Mouse (Mus musculus) midbrain, embryonic 16.5 days (tissue): ENCODE data around the gene Galnt4. TPM values are rescaled to one million over a fixed set of nuclear protein-coding genes. Genes with fewer than 3 reads are reported as not detected.

Source experiments
- ATAC-seq: fragments of 200-750 bp; cut with Nextera tagmentation; 2 replicates; pipeline ENCODE4 v1.8.0; 2017; ENCODE audit warnings: moderate TSS enrichment
- H3K27ac ChIP-seq: fragments of 300-500 bp; sonication (generic); 2 replicates; pipeline ENCODE4 v1.5.1; 2014; ENCODE audit warnings: mild to moderate bottlenecking, low read length, mixed read lengths
- H3K27me3 ChIP-seq: fragments of 300-500 bp; sonication (generic); 2 replicates; pipeline ENCODE4 v1.6.1; 2014; ENCODE audit warnings: low read depth, low read length, mixed read lengths; ENCODE audit not compliant: control insufficient read depth, insufficient read depth
- H3K36me3 ChIP-seq: fragments of 300-500 bp; sonication (generic); 2 replicates; pipeline ENCODE4 v1.6.1; 2014; ENCODE audit warnings: mild to moderate bottlenecking, low read length, moderate library complexity, mixed read lengths; ENCODE audit not compliant: control insufficient read depth, insufficient read depth
- H3K4me1 ChIP-seq: fragments of 300-500 bp; sonication (generic); 2 replicates; pipeline ENCODE4 v1.6.1; 2014; ENCODE audit warnings: mild to moderate bottlenecking, low read length, mixed read lengths; ENCODE audit not compliant: control insufficient read depth, insufficient read depth
- H3K4me2 ChIP-seq: fragments of 300-500 bp; sonication (generic); 2 replicates; pipeline ENCODE4 v1.6.1; 2014; ENCODE audit warnings: mild to moderate bottlenecking, low read length, mixed read lengths
- H3K4me3 ChIP-seq: fragments of 300-500 bp; sonication (generic); 2 replicates; pipeline ENCODE4 v1.5.1; 2014; ENCODE audit warnings: low read depth, mild to moderate bottlenecking, low read length, moderate library complexity, mixed read lengths
- H3K9ac ChIP-seq: fragments of 300-500 bp; sonication (generic); 2 replicates; pipeline ENCODE4 v1.6.1; 2014; ENCODE audit warnings: low read depth, low read length, mixed read lengths
- H3K9me3 ChIP-seq: fragments of 300-500 bp; sonication (generic); replicated peaks from 2 replicates; pipeline ENCODE4 v1.6.1; 2014; ENCODE audit warnings: mild to moderate bottlenecking, low read length, mixed read lengths; ENCODE audit not compliant: control insufficient read depth, poor library complexity, severe bottlenecking
- WGBS: fragments of 180-500 bp; shearing (Covaris S2); extraction: QIAGEN DNeasy Blood & Tissue Kit; methylation state at CpG from one replicate; pipeline ENCODE4 v1.1.7; 2014; 5-methylcytosine and 5-hydroxymethylcytosine counted together
- polyA plus RNA-seq: library from polyadenylated mRNA; unstranded; fragments of >200 nt; fragmentation: Nextera tagmentation; extraction: Ambion mirVana; gene quantifications from 2 replicates; pipeline ENCODE4 v1.2.1, GENCODE M21; 2015

Galnt4 gene
- polyA plus RNA-seq, 1 experiment from 2014 or later = 2.6 TPM

DNA sequence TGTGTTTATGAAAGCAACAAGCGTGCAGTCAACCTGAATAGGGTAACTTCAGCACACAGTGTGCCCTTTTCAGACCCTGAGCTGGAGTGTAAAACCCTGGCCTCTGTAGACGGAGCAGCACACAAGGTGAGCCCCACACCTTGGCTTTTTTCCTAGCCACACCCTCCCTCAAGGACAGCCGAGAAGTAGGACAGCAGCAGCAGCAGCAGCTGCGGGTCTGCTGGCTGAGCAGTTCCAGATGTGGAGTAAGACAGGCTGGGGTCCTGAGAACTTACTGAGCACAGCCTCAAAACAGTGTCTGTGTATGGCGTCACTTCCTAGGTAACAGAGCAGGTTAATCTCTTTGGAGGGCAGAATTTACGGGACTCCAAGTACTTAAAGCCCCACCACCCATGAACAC is 10.7 kb downstream of the Galnt4 start:
- Histone ChIP-seq H3K4me2 (no peak overlapping the region), H3K27me3 (no peaks in the 10 kb centered on the region), H3K36me3 (no peaks in the 10 kb centered on the region), H3K4me1 (no peaks in the 10 kb centered on the region), H3K4me3 (no peak overlapping the region), H3K9me3 (no peaks in the 10 kb centered on the region), H3K27ac (no peak overlapping the region), H3K9ac (no peak overlapping the region)
- no peak for ATAC-seq
- WGBS = 85% methylated on average over 6 of the region's 6 CpGs

DNA sequence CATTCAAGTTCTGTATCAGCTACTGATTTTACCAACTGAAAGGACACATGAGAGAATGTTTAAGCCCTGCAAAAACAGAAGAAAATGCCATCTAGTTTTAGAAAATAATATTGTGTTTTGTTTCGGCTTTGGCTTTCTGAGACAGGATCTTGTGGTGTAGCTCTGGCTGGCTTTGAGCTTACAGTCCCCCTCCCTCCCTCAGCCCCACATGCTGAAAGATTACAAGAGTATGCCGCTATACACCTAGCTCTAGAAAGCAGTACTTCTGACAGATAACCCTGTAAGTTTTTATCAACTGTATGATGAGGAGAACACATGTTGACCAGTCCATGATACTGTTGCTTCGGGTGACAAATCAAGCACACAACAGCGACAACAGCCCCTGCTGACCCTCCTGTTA is 11.5 kb downstream of the Galnt4 start:
- WGBS = 91% methylated on average over 4 of the region's 4 CpGs
- no peaks in the 10 kb centered on the region for H3K4me1 ChIP-seq
- no peak overlapping the region for H3K9ac ChIP-seq
- no peaks in the 10 kb centered on the region for H3K36me3 ChIP-seq
- H3K9me3 ChIP-seq = no peaks in the 10 kb centered on the region
- H3K27me3 ChIP-seq = no peaks in the 10 kb centered on the region
- ATAC-seq = no peak
- H3K4me2 ChIP-seq = no peak overlapping the region
- H3K27ac ChIP-seq = no peak overlapping the region
- no peak overlapping the region for H3K4me3 ChIP-seq

DNA sequence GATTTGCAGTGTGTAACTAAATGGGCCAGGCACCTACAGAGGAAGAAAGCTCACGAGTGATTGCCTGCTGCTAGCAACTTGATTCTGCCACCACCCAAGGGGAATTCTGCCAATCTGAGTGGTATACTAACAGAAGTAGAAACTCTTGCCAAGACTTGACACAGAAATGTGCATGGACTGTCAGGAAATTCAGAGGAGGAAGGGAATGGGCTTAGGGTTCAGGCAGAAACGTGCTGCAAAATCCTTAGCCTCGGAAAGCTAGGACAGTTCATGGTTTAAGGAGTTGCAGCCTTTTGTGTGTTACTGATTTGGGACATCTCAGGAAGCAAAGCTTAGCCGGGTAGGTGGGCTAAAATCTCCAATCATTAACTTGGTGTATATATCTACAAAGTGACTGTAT is 18.3 kb downstream of the Galnt4 start, which contains the start of gene Phxr2:
TSS of gene Phxr2 (minus strand) at position 101 of the 400 bp plus-strand sequence.
- Histone ChIP-seq H3K9ac (no peak within 1 kb of the TSS), H3K9me3 (no peaks in the 10 kb centered on the region), H3K27me3 (no peaks in the 10 kb centered on the region), H3K4me1 (0 out of 2 replicates have a peak, but pooled peaks cover 2% of the 10 kb centered on the region), H3K4me2 (no peak within 1 kb of the TSS), H3K27ac (no peak within 1 kb of the TSS), H3K4me3 (no peak within 1 kb of the TSS), H3K36me3 (no peaks in the 10 kb centered on the region; the same call in 1 of the 2 replicates)
- WGBS = 84% methylated on average over 4 of the region's 4 CpGs
- no peak for ATAC-seq

DNA sequence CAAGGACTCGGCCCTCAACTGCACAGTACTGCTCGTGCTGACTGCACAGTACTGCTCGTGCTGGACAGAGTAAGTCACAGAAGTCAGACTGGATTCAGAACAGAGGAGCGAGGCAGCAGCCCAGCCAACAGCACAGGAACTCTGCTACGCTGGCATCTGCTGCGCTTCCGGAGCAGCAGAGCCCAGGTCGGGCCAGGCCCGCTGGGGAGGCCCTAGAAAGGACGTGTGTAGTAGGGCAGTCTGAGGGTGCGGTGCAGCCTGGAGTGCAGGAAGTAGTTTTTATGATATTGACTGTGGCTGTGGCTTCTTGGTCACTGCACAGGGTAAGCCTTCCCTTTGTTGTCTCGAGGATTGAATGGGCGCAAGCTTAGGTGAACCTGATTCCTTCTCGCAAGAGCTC is 19.0 kb downstream of the Galnt4 start:
- Histone ChIP-seq H3K4me1 (0 out of 2 replicates have a peak, but pooled peaks cover 2% of the 10 kb centered on the region), H3K36me3 (no peaks in the 10 kb centered on the region; the same call in 1 of the 2 replicates), H3K27ac (no peak overlapping the region), H3K27me3 (no peaks in the 10 kb centered on the region), H3K4me3 (no peak overlapping the region), H3K4me2 (no peak overlapping the region), H3K9ac (no peak overlapping the region), H3K9me3 (no peaks in the 10 kb centered on the region)
- ATAC-seq = no peak
- WGBS = 91% methylated on average over 14 of the region's 14 CpGs

DNA sequence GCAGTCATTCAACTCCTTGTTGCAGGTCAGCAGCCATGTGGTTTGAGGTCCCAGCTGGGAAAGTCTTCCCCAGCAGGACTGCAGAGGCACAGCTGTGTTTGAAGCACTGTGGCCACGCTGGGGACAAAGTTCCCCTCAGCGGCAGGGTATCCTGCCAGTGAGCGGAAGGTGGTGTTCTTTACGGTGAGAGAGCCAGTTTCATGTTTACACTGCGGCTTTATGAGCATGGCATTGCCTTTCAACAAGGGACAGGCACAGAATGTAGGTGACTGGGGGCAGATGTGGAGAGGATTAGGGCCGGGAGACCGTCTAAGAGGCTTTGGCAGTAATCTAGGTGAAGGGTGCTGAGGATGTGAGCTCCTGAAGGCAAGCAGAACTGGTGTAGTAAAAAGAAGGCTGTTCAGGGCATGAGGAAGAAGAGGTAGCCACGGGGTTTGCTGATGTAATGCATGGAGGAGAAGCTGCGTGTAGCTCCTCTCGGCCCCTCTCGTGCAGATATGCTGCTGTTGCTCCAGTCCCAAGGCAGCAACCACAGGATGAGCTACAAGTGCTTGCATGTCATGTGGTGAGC is 19.8 kb downstream of the Galnt4 start:
- H3K9ac ChIP-seq = no peak overlapping the region
- H3K4me3 ChIP-seq = no peak overlapping the region
- H3K36me3 ChIP-seq = no peaks in the 10 kb centered on the region; the same call in 1 of the 2 replicates
- H3K4me2 ChIP-seq = no peak overlapping the region
- WGBS = 78% methylated on average over 11 of the region's 11 CpGs
- H3K9me3 ChIP-seq = no peaks in the 10 kb centered on the region
- 0 out of 2 replicates have a peak, but pooled peaks cover 2% of the 10 kb centered on the region for H3K4me1 ChIP-seq
- no peak for ATAC-seq
- H3K27ac ChIP-seq = no peak overlapping the region
- no peaks in the 10 kb centered on the region for H3K27me3 ChIP-seq

DNA sequence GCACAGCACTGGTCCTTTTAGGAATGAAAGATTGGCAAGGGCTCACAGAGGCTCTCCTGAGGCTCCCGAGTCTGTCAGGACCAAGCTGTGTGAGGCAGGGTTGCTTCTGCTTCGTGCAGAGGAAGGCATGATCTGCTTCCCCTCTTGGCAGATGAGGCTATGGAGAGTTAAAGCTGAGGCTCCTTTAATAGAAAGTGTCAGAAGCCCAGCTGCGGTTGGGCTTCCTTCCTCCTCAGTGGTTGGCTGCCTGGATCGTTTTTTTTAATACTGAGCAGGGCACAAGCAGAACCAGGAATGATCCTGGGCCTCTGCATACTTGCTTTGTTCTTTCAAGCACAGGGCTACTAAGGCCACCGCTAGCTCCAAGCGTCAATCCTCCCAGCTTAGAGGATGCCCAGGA is 22.7 kb downstream of the Galnt4 start:
- H3K9ac ChIP-seq = no peak overlapping the region
- no peak overlapping the region for H3K4me2 ChIP-seq
- 0 out of 2 replicates have a peak, but pooled peaks cover 2% of the 10 kb centered on the region for H3K4me1 ChIP-seq
- no peaks in the 10 kb centered on the region for H3K27me3 ChIP-seq
- ATAC-seq = no peak
- WGBS = 30% methylated on average over 6 of the region's 6 CpGs
- no peak overlapping the region for H3K4me3 ChIP-seq
- H3K9me3 ChIP-seq = no peaks in the 10 kb centered on the region
- H3K27ac ChIP-seq = no peak overlapping the region
- no peaks in the 10 kb centered on the region for H3K36me3 ChIP-seq

DNA sequence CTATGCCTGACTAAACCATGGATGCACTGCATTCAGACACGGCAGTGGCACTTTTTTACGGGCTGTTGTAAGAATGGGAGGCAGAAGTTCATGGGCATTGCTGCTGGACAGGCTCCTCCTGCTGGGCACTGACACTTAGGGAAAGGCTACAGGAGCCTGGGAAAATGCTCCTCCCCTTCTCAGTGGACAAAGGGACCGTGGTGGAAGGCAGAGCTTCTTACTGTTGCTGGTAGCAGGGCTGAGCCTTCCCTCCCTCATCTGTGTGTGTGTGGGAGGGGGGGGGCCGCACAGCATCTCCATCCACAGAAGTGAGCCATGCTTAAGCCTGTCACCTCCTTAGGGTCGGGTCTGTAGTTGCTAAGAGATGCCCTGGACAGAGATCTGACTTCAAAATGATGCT is 23.3 kb downstream of the Galnt4 start:
- 0 out of 2 replicates have a peak, but pooled peaks cover 4% of the 10 kb centered on the region for H3K4me1 ChIP-seq
- 22% methylated on average over 4 of the region's 5 CpGs for WGBS
- no peak overlapping the region for H3K27ac ChIP-seq
- no peak overlapping the region for H3K4me3 ChIP-seq
- H3K9ac ChIP-seq = no peak overlapping the region
- no peaks in the 10 kb centered on the region for H3K36me3 ChIP-seq
- no peaks in the 10 kb centered on the region for H3K9me3 ChIP-seq
- H3K4me2 ChIP-seq = no peak overlapping the region
- H3K27me3 ChIP-seq = no peaks in the 10 kb centered on the region
- no peak for ATAC-seq

DNA sequence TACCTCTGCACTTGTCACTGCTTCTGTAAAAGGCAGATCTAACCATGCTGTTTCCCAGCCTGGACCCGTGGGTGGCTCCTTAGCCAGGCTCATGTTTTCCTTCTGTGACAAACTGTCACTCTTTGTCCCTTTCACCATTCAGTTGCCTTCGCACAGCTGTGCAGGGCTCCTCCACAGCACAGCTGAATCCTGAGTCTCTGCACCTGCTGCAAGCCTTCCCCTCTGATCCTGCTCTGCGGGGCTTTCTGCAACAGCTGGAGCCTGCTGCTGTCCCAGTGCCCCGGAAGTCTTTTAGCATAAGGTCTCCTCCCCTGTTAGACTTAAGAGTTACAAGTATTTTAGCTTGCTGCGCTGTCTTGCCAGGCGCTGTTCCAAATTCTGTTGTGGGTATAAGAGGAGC is 24.2 kb downstream of the Galnt4 start:
- H3K27ac ChIP-seq = no peak overlapping the region
- no peak overlapping the region for H3K4me2 ChIP-seq
- H3K27me3 ChIP-seq = no peaks in the 10 kb centered on the region
- H3K4me3 ChIP-seq = no peak overlapping the region
- H3K36me3 ChIP-seq = no peaks in the 10 kb centered on the region
- ATAC-seq = 0 out of 2 replicates have a peak, but pooled peaks have one; percentile 12
- H3K4me1 ChIP-seq = 0 out of 2 replicates have a peak, but pooled peaks cover 4% of the 10 kb centered on the region
- H3K9ac ChIP-seq = no peak overlapping the region
- WGBS = 71% methylated on average over 6 of the region's 6 CpGs
- no peaks in the 10 kb centered on the region for H3K9me3 ChIP-seq

DNA sequence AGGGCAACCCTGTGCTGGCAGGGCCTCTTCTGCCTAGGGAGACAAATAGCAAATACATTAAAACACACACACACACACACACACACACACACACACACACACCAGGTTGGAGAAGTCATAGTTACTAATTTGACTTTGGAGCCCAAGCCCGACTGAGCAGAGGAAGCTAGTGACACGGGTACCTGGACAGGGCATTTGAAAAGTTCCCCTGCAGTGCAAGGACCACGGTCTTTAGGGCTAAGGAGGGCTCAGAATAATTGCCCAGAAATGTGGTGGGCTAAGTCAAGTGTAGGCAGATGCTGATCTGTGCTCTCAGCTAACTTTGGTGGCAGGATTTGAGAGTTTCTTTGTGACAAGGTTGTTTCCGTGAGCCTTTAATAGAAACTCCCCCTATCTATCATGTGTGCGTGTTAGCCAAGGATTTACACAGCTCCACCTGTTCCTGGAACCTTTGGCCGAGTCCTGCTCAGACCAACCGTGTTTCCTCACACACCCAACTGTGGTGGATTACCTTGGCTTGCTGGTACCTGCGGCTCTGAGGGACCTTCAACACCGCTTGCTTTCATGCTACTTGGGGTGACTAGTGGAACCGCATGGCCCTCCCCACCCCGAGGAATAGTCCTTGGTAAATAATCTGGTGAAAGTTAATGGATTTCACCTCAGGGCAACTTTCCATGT is 24.8 kb downstream of the Galnt4 start:
- no peaks in the 10 kb centered on the region for H3K27me3 ChIP-seq
- no peak overlapping the region for H3K9ac ChIP-seq
- ATAC-seq = no peak
- 90% methylated on average over 11 of the region's 11 CpGs for WGBS
- H3K4me2 ChIP-seq = no peak overlapping the region
- no peak overlapping the region for H3K4me3 ChIP-seq
- H3K4me1 ChIP-seq = 0 out of 2 replicates have a peak, but pooled peaks cover 4% of the 10 kb centered on the region
- H3K9me3 ChIP-seq = no peaks in the 10 kb centered on the region
- H3K27ac ChIP-seq = no peak overlapping the region
- H3K36me3 ChIP-seq = no peaks in the 10 kb centered on the region
